Comparison of ENCODE assay signal across 8 mouse cellular contexts in genomic region chr14:118987523-118988496, GRCm38 (mm10). TPM values are rescaled to one million over a fixed set of nuclear protein-coding genes. Genes with fewer than 3 reads are reported as not detected.
DNase-seq lines count a peak whose midpoint lies in the region; ATAC-seq lines count a peak whose summit lies in the region.

No protein-coding gene starts in this region.

- H3K27me3 ChIP-seq in hindbrain, embryonic 11.5 days (ENCODE audit: control insufficient read depth, insufficient read depth, low read length) = no peaks in the 10 kb centered on the region
- H3K27me3 ChIP-seq in hindbrain, embryonic 10.5 days (ENCODE audit: insufficient read depth, poor library complexity, severe bottlenecking) = no peaks in the 10 kb centered on the region

- WGBS in hindbrain, embryonic 11.5 days = 53% methylated on average over 13 of the region's 13 CpGs
- 51% methylated on average over 13 of the region's 13 CpGs for WGBS in hindbrain, embryonic 10.5 days

- H3K4me3 ChIP-seq in hindbrain, embryonic 11.5 days (ENCODE audit: low read depth, low read length) = no peak overlapping the region
- no peak overlapping the region for H3K4me3 ChIP-seq in hindbrain, embryonic 10.5 days

- peak; percentile 71 for ATAC-seq in hindbrain, embryonic 11.5 days (ENCODE audit: low FRiP score)
- ATAC-seq in granulocyte monocyte progenitor cell, adult 5-6 weeks (replicated peaks; ENCODE audit: poor library complexity, severe bottlenecking) = peak; percentile 63
- peak; percentile 93 for ATAC-seq in megakaryocyte progenitor cell, adult 5-6 weeks (replicated peaks; ENCODE audit: poor library complexity)

- H3K27ac ChIP-seq in hindbrain, embryonic 11.5 days (ENCODE audit: low read depth, low read length) = no peak overlapping the region
- H3K27ac ChIP-seq in hindbrain, embryonic 10.5 days = no peak overlapping the region

- no peak overlapping the region for H3K4me2 ChIP-seq in hindbrain, embryonic 11.5 days (replicated peaks; ENCODE audit: low read depth, low read length)

- no peaks in the 10 kb centered on the region for H3K9me3 ChIP-seq in hindbrain, embryonic 11.5 days (ENCODE audit: control insufficient read depth, low read length)
- H3K9me3 ChIP-seq in hindbrain, embryonic 10.5 days = no peaks in the 10 kb centered on the region

- no peaks in the 10 kb centered on the region for H3K36me3 ChIP-seq in hindbrain, embryonic 11.5 days (ENCODE audit: control insufficient read depth, insufficient read depth, low read length)
- peaks cover 29% of the 10 kb centered on the region for H3K36me3 ChIP-seq in hindbrain, embryonic 10.5 days

- DNase-seq in hindbrain, embryonic 11.5 days (ENCODE audit: low spot score) = no peak
- no peak for DNase-seq in hindbrain, embryonic 10.5 days (ENCODE audit: low spot score)
- peak; percentile 16 for DNase-seq in adrenal gland, postnatal 25 days
- no peak for DNase-seq in layer of hippocampus, postnatal 10 days (ENCODE audit: low spot score in 2 of 2)
- DNase-seq in T-cell, adult 2 months (ENCODE audit: low spot score) = no peak
- no peak for DNase-seq in layer of hippocampus, adult 11-12 months (ENCODE audit: low spot score)

- no peak overlapping the region for H3K9ac ChIP-seq in hindbrain, embryonic 11.5 days (ENCODE audit: low read depth, low read length)

- H3K4me1 ChIP-seq in hindbrain, embryonic 11.5 days (replicated peaks; ENCODE audit: control insufficient read depth, insufficient read depth, low read length) = no peaks in the 10 kb centered on the region
- no peaks in the 10 kb centered on the region; the same call in 1 of the 2 replicates for H3K4me1 ChIP-seq in hindbrain, embryonic 10.5 days (replicated peaks)

RNA-seq across cellular contexts. Expression of gene Dnajc3, which starts 50.0 kb away (rescaled TPM):
- polyA plus RNA-seq in hindbrain, embryonic 11.5 days (2014; fragmentation: Nextera tagmentation; extraction: Ambion mirVana) = 34.4 and 35.9 TPM in 2 replicates
- polyA plus RNA-seq in hindbrain, embryonic 10.5 days (2016; fragmentation: Nextera tagmentation; extraction: Ambion mirVana) = 25.4 and 33.1 TPM in 2 replicates
- 58.1 and 60.6 TPM in 2 replicates for total RNA-seq in adrenal gland, postnatal 25 days (2021)
- 58.0 and 62.4 TPM in 2 replicates for total RNA-seq in granulocyte monocyte progenitor cell, adult 5-6 weeks (2014; fragmentation: Nextera tagmentation)
- 128 and 142 TPM in 2 replicates for total RNA-seq in granulocyte monocyte progenitor cell, adult 5-6 weeks (2017)
- total RNA-seq in megakaryocyte progenitor cell, adult 5-6 weeks (2015) = 69.2 and 72.5 TPM in 2 replicates
- total RNA-seq in megakaryocyte progenitor cell, adult 5-6 weeks (2017) = 116 and 124 TPM in 2 replicates
- 10 to 100 TPM; 28.1 to 30.1 TPM for total RNA-seq in layer of hippocampus, postnatal 10 days (2021)
